Mouse (Mus musculus) liver, adult 2 months (tissue): ENCODE data around the gene Hes7. TPM values are rescaled to one million over a fixed set of nuclear protein-coding genes. Genes with fewer than 3 reads are reported as not detected.

Source experiments
- DNase-seq: peaks from one replicate; pipeline ENCODE4 v3.0.0-alpha.2; 2011; ENCODE audit warnings: low read depth, low spot score; ENCODE audit errors: extremely low read depth
- H3K27ac ChIP-seq: fragments of 200-500 bp; replicated peaks from 2 replicates; pipeline ENCODE4 v1.5.1; 2012; ENCODE audit warnings: low read depth, mild to moderate bottlenecking, control low read depth, inconsistent platforms, low read length; ENCODE audit not compliant: insufficient read depth
- H3K27me3 ChIP-seq: fragments of 200-500 bp; 2 replicates; pipeline ENCODE4 v1.6.1; 2012; ENCODE audit warnings: mild to moderate bottlenecking, moderate library complexity, low read length, inconsistent platforms; ENCODE audit not compliant: control insufficient read depth, insufficient read depth
- H3K36me3 ChIP-seq: fragments of 200-500 bp; 2 replicates; pipeline ENCODE4 v1.6.1; 2012; ENCODE audit warnings: low read length, inconsistent platforms; ENCODE audit not compliant: control insufficient read depth, insufficient read depth
- H3K4me1 ChIP-seq: fragments of 200-500 bp; 2 replicates; pipeline ENCODE4 v1.6.1; 2011; ENCODE audit warnings: low read length; ENCODE audit not compliant: control insufficient read depth, insufficient read depth
- H3K4me3 ChIP-seq: fragments of 200-500 bp; 2 replicates; pipeline ENCODE4 v1.5.1; 2011; ENCODE audit warnings: low read depth, mild to moderate bottlenecking, control low read depth, low read length, moderate library complexity; ENCODE audit not compliant: insufficient read depth
- H3K79me2 ChIP-seq: fragments of 200-500 bp; 2 replicates; pipeline ENCODE4 v1.6.1; 2012; ENCODE audit warnings: inconsistent platforms, mild to moderate bottlenecking, low read length, moderate library complexity; ENCODE audit not compliant: control insufficient read depth, insufficient read depth
- H3K9ac ChIP-seq: fragments of 200-500 bp; 2 replicates; pipeline ENCODE4 v1.6.1; 2012; ENCODE audit warnings: low read depth, mild to moderate bottlenecking, control low read depth, inconsistent platforms, low read length
- CTCF ChIP-seq: fragments of 200-500 bp; IDR thresholded peaks from 2 replicates; pipeline ENCODE4 v1.5.1; 2011; ENCODE audit warnings: low read depth, low read length, control low read depth
- POLR2A ChIP-seq: fragments of 200-500 bp; IDR thresholded peaks from 2 replicates; pipeline ENCODE4 v1.6.1; 2011; ENCODE audit warnings: low read length, control low read depth; ENCODE audit not compliant: insufficient read depth; ENCODE audit errors: extremely low read depth
- WGBS: fragments of 180-500 bp; shearing (Covaris S2); methylation state at CpG from one replicate; pipeline ENCODE4 v1.1.7; 2018; 5-methylcytosine and 5-hydroxymethylcytosine counted together
- polyA plus RNA-seq: library from polyadenylated mRNA; depleted of rRNA; stranded (reverse); fragments of >200 nt; gene quantifications from 2 replicates; pipeline ENCODE4 v1.2.3, GENCODE M21; 2012
- total RNA-seq: library from RNA; depleted of rRNA; stranded (reverse); fragments of >200 nt; gene quantifications from 2 replicates; pipeline ENCODE4 v1.2.3, GENCODE M21; 2014

Gene Hes7
- total and polyA plus RNA-seq, 2 experiments: 0.05 TPM; not detected in 1

DNA sequence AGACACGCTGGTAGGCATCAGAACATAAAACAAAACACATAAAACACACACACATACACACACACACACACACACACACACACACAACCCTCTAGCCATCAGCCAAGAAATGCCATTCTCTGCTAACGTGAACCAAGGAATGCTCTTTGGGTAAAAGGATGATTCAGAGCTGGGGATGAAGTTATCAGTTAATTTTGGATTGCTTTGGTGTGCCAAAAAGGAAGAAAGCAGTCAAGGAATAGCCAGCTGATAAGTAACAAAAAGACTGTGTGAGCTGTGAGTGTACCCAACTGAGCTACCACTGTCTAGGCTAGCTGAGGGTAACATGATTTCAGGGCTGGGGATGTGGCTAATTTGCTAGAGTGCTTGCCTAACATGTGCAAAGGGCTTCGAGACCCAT is 6.2 kb upstream of the Hes7 start:
- Histone ChIP-seq H3K9ac (no peak overlapping the region), H3K36me3 (peaks cover 5% of the 10 kb centered on the region), H3K4me1 (peaks cover 14% of the 10 kb centered on the region), H3K27ac (peak overlapping the region; percentile 69), H3K27me3 (no peaks in the 10 kb centered on the region), H3K4me3 (no peak overlapping the region), H3K79me2 (no peaks in the 10 kb centered on the region)
- 49% methylated on average over 3 of the region's 3 CpGs for WGBS
- TF ChIP-seq POLR2A: no peak
- TF ChIP-seq CTCF: no peak
- no peak for DNase-seq

GRCm38 (mm10) chr11:69114621-69115020 is 5.6 kb upstream of the Hes7 start:
- Histone ChIP-seq H3K27ac (peak overlapping the region; percentile 69), H3K4me1 (peaks cover 14% of the 10 kb centered on the region), H3K4me3 (no peak overlapping the region), H3K79me2 (no peaks in the 10 kb centered on the region), H3K27me3 (no peaks in the 10 kb centered on the region), H3K9ac (no peak overlapping the region), H3K36me3 (no peaks in the 10 kb centered on the region; the same call in 1 of the 2 replicates)
- WGBS: 22% methylated on average over 3 of the region's 3 CpGs
- peak; percentile 94 for DNase-seq
- no peak for TF ChIP-seq CTCF
- TF ChIP-seq POLR2A: no peak

- peaks cover 14% of the 10 kb centered on the region for H3K4me1 ChIP-seq
- H3K79me2 ChIP-seq: no peaks in the 10 kb centered on the region
- H3K27me3 ChIP-seq: no peaks in the 10 kb centered on the region
- TF ChIP-seq CTCF (no peak), POLR2A (no peak)
- no peak overlapping the region for H3K9ac ChIP-seq
- WGBS: 73% methylated on average over 5 of the region's 5 CpGs
- H3K4me3 ChIP-seq: no peak overlapping the region
- no peak overlapping the region for H3K27ac ChIP-seq
- no peaks in the 10 kb centered on the region for H3K36me3 ChIP-seq
- no peak for DNase-seq
Measured at GRCm38 (mm10) chr11:69116843-69117242, 3.4 kb upstream of the Hes7 start.

DNA sequence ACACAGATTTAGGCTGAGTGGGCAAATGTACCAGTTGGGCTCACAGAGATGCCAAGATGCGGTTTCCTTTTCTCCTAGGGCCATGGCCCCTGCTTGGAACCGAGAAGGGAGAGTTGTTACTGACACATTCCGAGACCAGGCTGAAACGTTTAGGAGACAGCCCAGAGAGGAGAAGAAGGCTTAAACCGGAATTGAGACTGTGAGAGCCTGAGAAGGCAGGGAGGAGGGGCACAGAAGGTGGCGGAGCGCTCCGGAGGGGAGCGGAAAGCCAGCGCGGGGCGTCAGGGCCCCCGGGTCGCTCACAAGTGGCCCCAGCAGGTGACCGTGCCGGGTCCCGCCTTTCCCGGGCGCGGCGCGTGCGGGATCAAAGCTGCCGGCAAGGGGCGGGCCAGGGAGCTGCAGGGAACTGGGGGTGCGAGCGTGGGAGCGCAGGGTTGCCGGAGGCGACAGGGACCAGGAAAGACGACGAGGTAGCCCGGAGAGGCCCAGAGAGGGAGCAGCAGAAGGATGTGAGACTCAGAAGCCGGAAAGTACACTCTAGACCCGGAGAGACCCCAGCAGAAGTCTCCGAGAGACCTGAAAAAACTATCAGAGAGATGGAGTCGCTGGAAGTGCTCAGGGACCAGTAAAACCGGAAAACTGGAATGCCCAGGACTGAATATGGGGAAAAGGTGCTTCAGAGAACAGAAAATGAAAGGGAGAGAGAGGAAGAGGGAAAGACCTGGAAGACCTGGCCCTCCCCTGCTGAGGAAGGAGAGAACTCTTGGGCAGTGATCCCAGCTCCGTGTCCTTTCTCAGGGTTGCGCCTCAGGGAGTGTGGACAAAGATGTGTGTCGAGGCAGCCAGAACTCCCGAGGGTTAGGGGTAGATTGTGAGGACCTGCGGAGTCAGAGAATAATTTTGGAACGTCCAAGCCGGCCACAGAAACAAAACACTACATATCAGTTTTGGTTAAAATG is 2.2 kb upstream of the Hes7 start:
- Histone ChIP-seq H3K9ac (peak overlapping the region; percentile 63), H3K36me3 (no peaks in the 10 kb centered on the region), H3K4me1 (peaks cover 14% of the 10 kb centered on the region), H3K27ac (peak overlapping the region; percentile 61), H3K79me2 (no peaks in the 10 kb centered on the region), H3K4me3 (peak overlapping the region; percentile 54), H3K27me3 (no peaks in the 10 kb centered on the region)
- TF ChIP-seq CTCF: no peak
- TF ChIP-seq POLR2A: no peak
- under 1% methylated on average over 45 of the region's 45 CpGs for WGBS
- peak; percentile 41 for DNase-seq

DNA sequence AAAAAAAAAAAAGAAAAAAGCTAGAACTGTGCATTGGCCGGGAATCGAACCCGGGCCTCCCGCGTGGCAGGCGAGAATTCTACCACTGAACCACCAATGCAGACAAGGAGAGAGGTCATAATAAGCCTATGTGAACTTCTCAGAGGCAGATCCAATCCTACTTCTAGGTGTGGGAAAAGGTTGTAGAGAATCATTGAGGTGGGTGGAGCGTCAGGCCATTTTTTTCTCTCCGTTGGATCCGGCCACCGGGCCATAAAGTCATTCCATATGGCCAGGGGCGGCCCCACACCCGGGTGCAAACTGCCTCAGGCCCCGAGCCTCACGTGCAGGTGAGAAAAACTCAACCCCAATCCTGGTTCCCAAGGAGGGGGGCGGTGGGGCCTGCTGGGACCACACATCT is 1.4 kb upstream of the Hes7 start:
- DNase-seq: peak; percentile 73
- TF ChIP-seq POLR2A (no peak), CTCF (no peak)
- H3K79me2 ChIP-seq: no peaks in the 10 kb centered on the region
- H3K4me1 ChIP-seq: peaks cover 17% of the 10 kb centered on the region
- H3K9ac ChIP-seq: no peak overlapping the region
- H3K4me3 ChIP-seq: no peak overlapping the region
- 4% methylated on average over 15 of the region's 15 CpGs for WGBS
- H3K27ac ChIP-seq: no peak overlapping the region
- no peaks in the 10 kb centered on the region for H3K27me3 ChIP-seq
- H3K36me3 ChIP-seq: no peaks in the 10 kb centered on the region
